Mouse (Mus musculus) stomach, postnatal 0 days (tissue): ENCODE measurements around the gene Ptpn9. TPM values are rescaled to one million over a fixed set of nuclear protein-coding genes. Genes with fewer than 3 reads are reported as not detected.

Experiments used
- ATAC-seq: fragments of 200-750 bp; cut with Nextera tagmentation; 2 replicates; pipeline ENCODE4 v1.8.0; 2017; ENCODE audit not compliant: low FRiP score, low TSS enrichment
- DNase-seq: peaks from one replicate; pipeline ENCODE4 v3.0.0-alpha.2; 2016; ENCODE audit warnings: low spot score
- H3K27ac ChIP-seq: fragments of 300-500 bp; sonication (generic); replicated peaks from 2 replicates; pipeline ENCODE4 v1.5.1; 2014; ENCODE audit warnings: mild to moderate bottlenecking, control low read depth
- H3K27me3 ChIP-seq: fragments of 300-500 bp; sonication (generic); 2 replicates; pipeline ENCODE4 v1.6.1; 2014; ENCODE audit warnings: low read length; ENCODE audit not compliant: control insufficient read depth, insufficient read depth
- H3K36me3 ChIP-seq: fragments of 300-500 bp; sonication (generic); 2 replicates; pipeline ENCODE4 v1.6.1; 2014; ENCODE audit warnings: low read length, mixed read lengths; ENCODE audit not compliant: control insufficient read depth, insufficient read depth
- H3K4me1 ChIP-seq: fragments of 300-500 bp; sonication (generic); replicated peaks from 2 replicates; pipeline ENCODE4 v1.6.1; 2014; ENCODE audit warnings: antibody characterized with exemption; ENCODE audit not compliant: control insufficient read depth, insufficient read depth
- H3K4me2 ChIP-seq: fragments of 300-500 bp; sonication (generic); replicated peaks from 2 replicates; pipeline ENCODE4 v1.6.1; 2014; ENCODE audit warnings: low read depth, mild to moderate bottlenecking, control low read depth, moderate library complexity
- H3K4me3 ChIP-seq: fragments of 300-500 bp; sonication (generic); 2 replicates; pipeline ENCODE4 v1.5.1; 2014; ENCODE audit warnings: low read depth, low read length, control low read depth
- H3K9ac ChIP-seq: fragments of 300-500 bp; sonication (generic); 2 replicates; pipeline ENCODE4 v1.6.1; 2014; ENCODE audit warnings: mild to moderate bottlenecking, low read length, control low read depth, mixed read lengths
- H3K9me3 ChIP-seq: fragments of 300-500 bp; sonication (generic); 2 replicates; pipeline ENCODE4 v1.6.1; 2016; ENCODE audit warnings: low read length; ENCODE audit not compliant: control insufficient read depth
- CTCF ChIP-seq: IDR thresholded peaks from 2 replicates; pipeline ENCODE4 v1.5.1; 2016; ENCODE audit warnings: antibody characterized with exemption, low read depth, mild to moderate bottlenecking, moderate library complexity
- EP300 ChIP-seq: optimal IDR thresholded peaks from 2 replicates; pipeline ENCODE3; 2016; ENCODE audit warnings: antibody characterized with exemption
- WGBS: fragments of 180-500 bp; shearing (Covaris S2); extraction: QIAGEN DNeasy Blood & Tissue Kit; methylation state at CpG from one replicate; pipeline ENCODE4 v1.1.7; 2014; 5-methylcytosine and 5-hydroxymethylcytosine counted together
- polyA plus RNA-seq: library from polyadenylated mRNA; unstranded; fragments of >200 nt; fragmentation: Nextera tagmentation; extraction: Ambion mirVana; gene quantifications from 2 replicates; pipeline ENCODE4 v1.2.1, GENCODE M21; 2015

The Ptpn9 gene
- polyA plus RNA-seq, 1 experiment from 2014 or later: 11.4 TPM

- Histone ChIP-seq H3K27ac (peak overlapping the region; percentile 99), H3K9me3 (no peaks in the 10 kb centered on the region), H3K4me3 (peak overlapping the region; percentile 77), H3K4me1 (peaks cover 2% of the 10 kb centered on the region; the same call in 1 of the 2 replicates), H3K36me3 (no peaks in the 10 kb centered on the region), H3K4me2 (peak overlapping the region; percentile 91), H3K27me3 (no peaks in the 10 kb centered on the region), H3K9ac (peak overlapping the region; percentile 59)
- TF ChIP-seq EP300 (no peak), CTCF (no peak)
- peak; percentile 86 for DNase-seq
- WGBS: 2% methylated on average over 17 of the region's 17 CpGs
- ATAC-seq: no peak
These were observed 80.3 kb downstream of the Ptpn9 start for GRCm38 (mm10) chr9:57074822-57075603.

- no peaks in the 10 kb centered on the region for H3K9me3 ChIP-seq
- peak; percentile 99 for DNase-seq
- peak overlapping the region; percentile 91 for H3K4me2 ChIP-seq
- H3K4me1 ChIP-seq: peaks cover 2% of the 10 kb centered on the region; the same call in 1 of the 2 replicates
- WGBS: under 1% methylated on average over 41 of the region's 43 CpGs
- peak overlapping the region; percentile 99 for H3K27ac ChIP-seq
- ATAC-seq: peak; percentile 86
- no peaks in the 10 kb centered on the region for H3K36me3 ChIP-seq
- H3K4me3 ChIP-seq: peak overlapping the region; percentile 88
- no peaks in the 10 kb centered on the region for H3K27me3 ChIP-seq
- TF ChIP-seq CTCF (peak; percentile 40), EP300 (no peak)
- H3K9ac ChIP-seq: peak overlapping the region; percentile 80
These were observed 81.1 kb downstream of the Ptpn9 start for GRCm38 (mm10) chr9:57075681-57076381.

GRCm38 (mm10) chr9:57076701-57077660, 82.3 kb downstream of the Ptpn9 start:
- peak overlapping the region; percentile 80 for H3K4me2 ChIP-seq
- H3K9ac ChIP-seq: peak overlapping the region; percentile 80
- no peaks in the 10 kb centered on the region for H3K27me3 ChIP-seq
- peak overlapping the region; percentile 88 for H3K4me3 ChIP-seq
- no peaks in the 10 kb centered on the region for H3K9me3 ChIP-seq
- DNase-seq (peak; percentile 96), ATAC-seq (peak; percentile 14)
- H3K36me3 ChIP-seq: no peaks in the 10 kb centered on the region
- no peak for TF ChIP-seq EP300
- 0 out of 2 replicates have a peak, but pooled peaks have one; percentile 6 for TF ChIP-seq CTCF
- under 1% methylated on average over 51 of the region's 72 CpGs for WGBS
- H3K27ac ChIP-seq: peak overlapping the region; percentile 97
- H3K4me1 ChIP-seq: peaks cover 2% of the 10 kb centered on the region; the same call in 1 of the 2 replicates

- WGBS: 77% methylated on average over 3 of the region's 3 CpGs
- no peak overlapping the region for H3K4me2 ChIP-seq
- no peak for ATAC-seq
These were observed 87.5 kb downstream of the Ptpn9 start for GRCm38 (mm10) chr9:57082236-57082635.

More at GRCm38 (mm10) chr9:57082236-57082635, 87.5 kb downstream of the Ptpn9 start:
- no peaks in the 10 kb centered on the region for H3K27me3 ChIP-seq
- H3K4me3 ChIP-seq: no peak overlapping the region
- no peaks in the 10 kb centered on the region for H3K9me3 ChIP-seq
- no peak for TF ChIP-seq CTCF
- TF ChIP-seq EP300: no peak
- H3K27ac ChIP-seq: no peak overlapping the region
- no peak overlapping the region for H3K9ac ChIP-seq
- H3K36me3 ChIP-seq: 0 out of 2 replicates have a peak, but pooled peaks cover 2% of the 10 kb centered on the region
- DNase-seq: no peak
- H3K4me1 ChIP-seq: no peaks in the 10 kb centered on the region

Other genes with a start within 250 kb of the Ptpn9 start
- gene Lingo1, start 198.5 kb upstream of the Ptpn9 start, polyA plus RNA-seq: 0.99 and 1.2 TPM in 2 replicates
- gene Odf3l1, start 130.2 kb upstream of the Ptpn9 start, polyA plus RNA-seq: 0.57 and 0.71 TPM in 2 replicates
- gene Cspg4, start 129.9 kb upstream of the Ptpn9 start, polyA plus RNA-seq: 7.8 and 9.0 TPM in 2 replicates
- 5.5 and 6.4 TPM in 2 replicates for gene Snx33, start 66.6 kb upstream of the Ptpn9 start, polyA plus RNA-seq
- 75.3 and 83.8 TPM in 2 replicates for gene Imp3, start 57.4 kb upstream of the Ptpn9 start, polyA plus RNA-seq
- gene Snupn, start 44.0 kb upstream of the Ptpn9 start, polyA plus RNA-seq: 13.8 and 14.0 TPM in 2 replicates
- 10.4 and 10.6 TPM in 2 replicates for gene Sin3a, start 77.1 kb downstream of the Ptpn9 start, polyA plus RNA-seq
- 35.2 and 39.5 TPM in 2 replicates for gene Man2c1, start 135.8 kb downstream of the Ptpn9 start, polyA plus RNA-seq
- gene Neil1, start 153.4 kb downstream of the Ptpn9 start, polyA plus RNA-seq: 4.7 and 5.2 TPM in 2 replicates
- gene Commd4, start 163.4 kb downstream of the Ptpn9 start, polyA plus RNA-seq: 74.9 and 75.3 TPM in 2 replicates
- gene Trcg1, start 241.6 kb downstream of the Ptpn9 start, polyA plus RNA-seq: 0.05 TPM in 1 of 2 replicates, not detected in the other